Mouse (Mus musculus) CH12.LX (cell line): ENCODE results near the gene Ift52. TPM values are rescaled to one million over a fixed set of nuclear protein-coding genes. Genes with fewer than 3 reads are reported as not detected.

Experiments
- DNase-seq: peaks from one replicate; pipeline ENCODE4 v3.0.0-alpha.2; 2013; ENCODE audit errors: extremely low read depth
- H3K27ac ChIP-seq: 2 replicates; pipeline ENCODE4 v1.5.1; 2012; ENCODE audit warnings: low read depth, mild to moderate bottlenecking, control low read depth, moderate library complexity; ENCODE audit not compliant: insufficient read depth
- H3K27me3 ChIP-seq: replicated peaks from 2 replicates; pipeline ENCODE3; 2012; ENCODE audit warnings: inconsistent platforms
- H3K36me3 ChIP-seq, 2 experiments: replicated peaks in 1 of 2; 2 replicates each; pipeline versions ENCODE3 to v1.6.1; 2012; ENCODE audit warnings: inconsistent platforms in 1 of 2, low read length in 1 of 2, mild to moderate bottlenecking in 1 of 2, mixed read lengths in 1 of 2, moderate library complexity in 1 of 2; ENCODE audit not compliant: control insufficient read depth in 1 of 2, insufficient read depth in 1 of 2
- H3K4me1 ChIP-seq, 2 experiments: 2 replicates each; pipeline ENCODE4 v1.6.1; 2012; ENCODE audit warnings: inconsistent platforms in 1 of 2, moderate library complexity in 1 of 2; ENCODE audit not compliant: insufficient read depth in 2 of 2, control insufficient read depth in 1 of 2
- H3K4me2 ChIP-seq: 2 replicates; pipeline ENCODE4 v1.6.1; 2012; ENCODE audit warnings: low read depth, mild to moderate bottlenecking, control low read depth; ENCODE audit not compliant: poor library complexity, insufficient read depth, severe bottlenecking
- H3K4me3 ChIP-seq, 3 experiments: fragments of 150-350 bp in 1 of 3; sonication (generic) in 1 of 3; replicated peaks in 1 of 3; 2 replicates each; pipeline versions ENCODE3 to v1.5.1; 2011 to 2012; ENCODE audit warnings: low read depth in 2 of 3, low read length in 2 of 3, mild to moderate bottlenecking in 2 of 3, moderate library complexity in 2 of 3, control low read depth in 1 of 3, improper control_type of control experiment in 1 of 3, inconsistent platforms in 1 of 3, mixed read lengths in 1 of 3; ENCODE audit not compliant: poor library complexity in 1 of 3
- H3K79me2 ChIP-seq: replicated peaks from 2 replicates; pipeline ENCODE4 v1.6.1; 2012; ENCODE audit warnings: mild to moderate bottlenecking, moderate library complexity; ENCODE audit not compliant: control insufficient read depth, poor library complexity, insufficient read depth, severe bottlenecking; ENCODE audit errors: extremely low read depth
- H3K9ac ChIP-seq: 2 replicates; pipeline ENCODE4 v1.6.1; 2012; ENCODE audit warnings: low read depth, mild to moderate bottlenecking, control low read depth, moderate library complexity; ENCODE audit not compliant: insufficient read depth
- H3K9me3 ChIP-seq: replicated peaks from 2 replicates; pipeline ENCODE3; 2012; ENCODE audit warnings: low read length, inconsistent platforms, mixed read lengths
- CHD1 ChIP-seq: IDR thresholded peaks from 2 replicates; pipeline ENCODE4 v1.6.1; 2012; ENCODE audit warnings: low read depth, low read length, improper control_type of control experiment, inconsistent platforms
- CTCF ChIP-seq, 2 experiments: IDR thresholded peaks in 1 of 2; conservative IDR thresholded peaks in 1 of 2; 2 replicates each; pipeline ENCODE4 v1.5.1; 2011 to 2012; ENCODE audit warnings: low read depth in 2 of 2, low read length in 2 of 2, improper control_type of control experiment in 1 of 2, inconsistent platforms in 1 of 2, mild to moderate bottlenecking in 1 of 2, moderate library complexity in 1 of 2
- MAFK ChIP-seq: IDR thresholded peaks from 2 replicates; pipeline ENCODE4 v1.6.1; 2011; ENCODE audit warnings: low read length, improper control_type of control experiment; ENCODE audit not compliant: insufficient replicate concordance
- MAX ChIP-seq: IDR thresholded peaks from 2 replicates; pipeline ENCODE4 v1.6.1; 2011; ENCODE audit warnings: low read length, improper control_type of control experiment
- MXI1 ChIP-seq: IDR thresholded peaks from 2 replicates; pipeline ENCODE4 v1.6.1; 2011; ENCODE audit warnings: mild to moderate bottlenecking, low read depth, low read length, improper control_type of control experiment
- MYC ChIP-seq: IDR thresholded peaks from 2 replicates; pipeline ENCODE4 v1.6.1; 2011; ENCODE audit warnings: low read depth, mild to moderate bottlenecking, improper control_type of control experiment, low read length
- NRF1 ChIP-seq: IDR thresholded peaks from 2 replicates; pipeline ENCODE4 v1.6.1; 2014; ENCODE audit warnings: low read depth, mild to moderate bottlenecking, inconsistent platforms, low read length, improper control_type of control experiment, moderate library complexity
- PAX5 ChIP-seq: IDR thresholded peaks from 2 replicates; pipeline ENCODE4 v1.6.1; 2012; ENCODE audit warnings: low read length, inconsistent platforms, mixed read lengths
- SIN3A ChIP-seq: IDR thresholded peaks from 2 replicates; pipeline ENCODE4 v1.6.1; 2012; ENCODE audit warnings: low read length, improper control_type of control experiment, inconsistent platforms
- TBP ChIP-seq: conservative IDR thresholded peaks from 2 replicates; pipeline ENCODE4 v1.6.1; 2011; ENCODE audit warnings: low read depth, low read length, improper control_type of control experiment
- ZKSCAN1 ChIP-seq: IDR thresholded peaks from 2 replicates; pipeline ENCODE4 v1.6.1; 2012; ENCODE audit warnings: low read depth, inconsistent platforms, low read length, improper control_type of control experiment, borderline replicate concordance
- ZMIZ1 ChIP-seq: IDR thresholded peaks from 2 replicates; pipeline ENCODE4 v1.6.1; 2012; ENCODE audit warnings: low read depth, mild to moderate bottlenecking, inconsistent platforms, low read length, improper control_type of control experiment
- dilution Hi-C: fragments of 300-500 bp; cut with MboI; formaldehyde crosslinking; loops from 2 replicates; pipeline ENCODE4 v1.14.3; 2020; ENCODE audit warnings: low sequenced_read_pairs; ENCODE audit not compliant: extremely low pct_unique_long_range_greater_than_20kb, extremely low pct_ligation_motif_present
- in situ Hi-C: fragments of 300-500 bp; cut with MboI; formaldehyde crosslinking; loops from 3 replicates; pipeline ENCODE4 v1.14.3; 2019; ENCODE audit warnings: low sequenced_read_pairs, low pct_ligation_motif_present, low pct_unique_long_range_greater_than_20kb, mixed read lengths
- polyA plus RNA-seq: library from polyadenylated mRNA; unstranded; fragments of >175 nt; gene quantifications from 2 replicates; pipeline ENCODE4 v1.2.1, GENCODE M21; 2012; ENCODE audit warnings: low read depth; ENCODE audit not compliant: insufficient read length
- total RNA-seq, 2 experiments: library from RNA; depleted of rRNA; stranded (reverse); fragments of 300-350 nt in 1 of 2; fragments of >200 nt in 1 of 2; gene quantifications; 2 replicates each; pipeline ENCODE4 v1.2.3; 2012 to 2014

Gene Ift52
- total and polyA plus RNA-seq, 3 experiments = 13.0 to 33.6 (median 14.4) TPM

DNA sequence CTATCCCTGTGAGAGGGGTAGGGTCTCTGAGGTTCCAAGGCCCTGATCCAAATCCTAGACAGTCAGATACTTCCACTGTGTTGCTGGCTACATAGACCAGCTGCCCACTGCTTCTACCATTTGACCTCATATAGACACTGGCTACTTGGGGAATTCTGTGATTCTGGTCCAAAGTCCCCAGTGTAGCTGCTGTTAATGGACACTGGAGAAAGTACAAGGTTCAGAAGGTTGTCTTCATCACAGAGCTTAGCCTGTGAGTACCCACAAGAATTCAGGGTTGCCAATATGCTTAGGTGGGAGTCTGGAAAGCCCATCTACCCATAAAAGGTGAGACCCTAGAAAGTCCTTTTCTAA, 25.1 kb upstream of the Ift52 start:
- Histone ChIP-seq H3K27me3 (peaks cover 84% of the 10 kb centered on the region), H3K27ac (no peak overlapping the region), H3K36me3 (no peaks in the 10 kb centered on the region), H3K9me3 (no peaks in the 10 kb centered on the region), H3K4me1 (peaks cover 0 to 3% of the 10 kb centered on the region in 2 experiments; a peak in 1 of 4 replicates), H3K4me2 (no peak overlapping the region), H3K79me2 (no peaks in the 10 kb centered on the region), H3K4me3 (no peak overlapping the region), H3K9ac (no peak overlapping the region)
- TF ChIP-seq MAFK (no peak), MXI1 (no peak), MYC (no peak), ZMIZ1 (no peak), SIN3A (no peak), ZKSCAN1 (no peak), MAX (no peak), TBP (no peak), PAX5 (no peak), NRF1 (no peak)
- DNase-seq = no peak
- in situ Hi-C loops = loop anchor here (10.0 kb wide), 1 partner anchor 343 kb away; no protein-coding TSS in a partner anchor
- dilution Hi-C loops = no loop called here

- dilution Hi-C loops = no loop called here
Observed at GRCm38 (mm10) chr2:162993881-162994616, 23.1 kb upstream of the Ift52 start.

More at GRCm38 (mm10) chr2:162993881-162994616, 23.1 kb upstream of the Ift52 start:
- H3K79me2 ChIP-seq = no peaks in the 10 kb centered on the region
- H3K4me3 ChIP-seq = no peak overlapping the region
- H3K4me2 ChIP-seq = no peak overlapping the region
- H3K27me3 ChIP-seq = peaks cover 77% of the 10 kb centered on the region
- in situ Hi-C loops = loop anchor here (10.0 kb wide), 1 partner anchor 341 kb away; no protein-coding TSS in a partner anchor
- H3K9me3 ChIP-seq = no peaks in the 10 kb centered on the region
- peaks cover 0 to 3% of the 10 kb centered on the region in 2 experiments; a peak in 1 of 4 replicates for H3K4me1 ChIP-seq
- H3K36me3 ChIP-seq = no peaks in the 10 kb centered on the region
- DNase-seq = no peak
- no peak overlapping the region for H3K9ac ChIP-seq
- no peak for TF ChIP-seq ZMIZ1
- no peak for TF ChIP-seq MYC
- TF ChIP-seq CTCF (conservative IDR thresholded peaks at IDR 0.05 in 1 of 2, IDR thresholded peaks at IDR 0.05 in 1 of 2; ENCODE audit: low read depth in 2 of 2, low read length in 2 of 2) = no peak
- no peak for TF ChIP-seq CHD1
- no peak for TF ChIP-seq NRF1
- no peak overlapping the region for H3K27ac ChIP-seq
